Mouse (Mus musculus) ES-Bruce4 (cell line): ENCODE results near the gene Dnajb8. TPM values are rescaled to one million over a fixed set of nuclear protein-coding genes. Genes with fewer than 3 reads are reported as not detected.
A peak's percentile ranks its signal among the peaks of the same experiment; 100 is the strongest.

Source experiments
- H3K27ac ChIP-seq: 2 replicates; pipeline ENCODE4 v1.5.1; 2012; ENCODE audit warnings: low read length, inconsistent platforms; ENCODE audit not compliant: insufficient read depth
- H3K27me3 ChIP-seq: 2 replicates; pipeline ENCODE4 v1.6.1; 2012; ENCODE audit warnings: mild to moderate bottlenecking, low read length, inconsistent platforms; ENCODE audit not compliant: control insufficient read depth, poor library complexity, insufficient read depth, severe bottlenecking
- H3K36me3 ChIP-seq: 2 replicates; pipeline ENCODE4 v1.6.1; 2012; ENCODE audit warnings: inconsistent platforms, mild to moderate bottlenecking, low read length, moderate library complexity; ENCODE audit not compliant: control insufficient read depth, poor library complexity, insufficient read depth, severe bottlenecking
- H3K4me1 ChIP-seq: one replicate; pipeline ENCODE4 v1.8.1; 2011; ENCODE audit warnings: low read length; ENCODE audit not compliant: control insufficient read depth, insufficient read depth
- H3K4me3 ChIP-seq: 2 replicates; pipeline ENCODE4 v1.5.1; 2011; ENCODE audit warnings: low read depth, mild to moderate bottlenecking, low read length
- H3K9ac ChIP-seq: 2 replicates; pipeline ENCODE4 v1.6.1; 2012; ENCODE audit warnings: low read depth, mild to moderate bottlenecking, inconsistent platforms; ENCODE audit not compliant: poor library complexity, severe bottlenecking
- H3K9me3 ChIP-seq: replicated peaks from 2 replicates; pipeline ENCODE4 v1.6.1; 2012; ENCODE audit warnings: mild to moderate bottlenecking, low read length, inconsistent platforms; ENCODE audit not compliant: control insufficient read depth, poor library complexity, insufficient read depth, severe bottlenecking
- CTCF ChIP-seq: IDR thresholded peaks from one replicate; pipeline ENCODE4 v1.8.1; 2011; ENCODE audit warnings: low read depth, low read length
- EP300 ChIP-seq: IDR thresholded peaks from 2 replicates; pipeline ENCODE4 v1.6.1; 2011; ENCODE audit warnings: low read depth, low read length; ENCODE audit not compliant: insufficient read depth
- POLR2A ChIP-seq: IDR thresholded peaks from one replicate; pipeline ENCODE4 v1.8.1; 2011; ENCODE audit warnings: low read length; ENCODE audit not compliant: insufficient read depth
- polyA plus RNA-seq: library from polyadenylated mRNA; stranded (reverse); fragments of >200 nt; gene quantifications from 2 replicates; pipeline ENCODE4 v1.2.4, GENCODE M21; 2011; ENCODE audit warnings: low read depth; ENCODE audit not compliant: missing spikeins, insufficient read depth, insufficient read length

The Dnajb8 gene
- polyA plus RNA-seq, 1 experiment = not detected

- H3K9me3 ChIP-seq = no peaks in the 10 kb centered on the region
- no peak overlapping the region for H3K9ac ChIP-seq
- peaks cover 22% of the 10 kb centered on the region for H3K4me1 ChIP-seq
- no peaks in the 10 kb centered on the region for H3K36me3 ChIP-seq
- no peaks in the 10 kb centered on the region for H3K27me3 ChIP-seq
- no peak overlapping the region for H3K4me3 ChIP-seq
- TF ChIP-seq EP300 = no peak
- TF ChIP-seq POLR2A = no peak
- TF ChIP-seq CTCF = no peak
- no peak overlapping the region for H3K27ac ChIP-seq
These were observed 9.8 kb downstream of the Dnajb8 start for GRCm38 (mm10) chr6:88231821-88232220.

GRCm38 (mm10) chr6:88232221-88232620, 10.2 kb downstream of the Dnajb8 start:
- Histone ChIP-seq H3K9me3 (no peaks in the 10 kb centered on the region), H3K36me3 (no peaks in the 10 kb centered on the region), H3K27ac (no peak overlapping the region), H3K4me3 (no peak overlapping the region), H3K9ac (no peak overlapping the region), H3K4me1 (peaks cover 22% of the 10 kb centered on the region), H3K27me3 (no peaks in the 10 kb centered on the region)
- no peak for TF ChIP-seq CTCF
- 0 out of 2 replicates have a peak, but pooled peaks have one; percentile 17 for TF ChIP-seq EP300
- no peak for TF ChIP-seq POLR2A

- Histone ChIP-seq H3K36me3 (no peaks in the 10 kb centered on the region), H3K4me1 (peaks cover 22% of the 10 kb centered on the region), H3K4me3 (no peak overlapping the region), H3K9ac (no peak overlapping the region), H3K27ac (no peak overlapping the region), H3K9me3 (no peaks in the 10 kb centered on the region), H3K27me3 (no peaks in the 10 kb centered on the region)
- TF ChIP-seq EP300 = no peak
- no peak for TF ChIP-seq POLR2A
- no peak for TF ChIP-seq CTCF
These were observed 11.9 kb downstream of the Dnajb8 start for GRCm38 (mm10) chr6:88233996-88234395.

GRCm38 (mm10) chr6:88235461-88235860, 13.4 kb downstream of the Dnajb8 start:
- H3K27me3 ChIP-seq = no peaks in the 10 kb centered on the region
- H3K4me1 ChIP-seq = peaks cover 22% of the 10 kb centered on the region
- no peaks in the 10 kb centered on the region for H3K9me3 ChIP-seq
- no peak overlapping the region for H3K27ac ChIP-seq
- H3K4me3 ChIP-seq = no peak overlapping the region
- H3K9ac ChIP-seq = no peak overlapping the region
- no peak for TF ChIP-seq CTCF
- no peak for TF ChIP-seq EP300
- no peak for TF ChIP-seq POLR2A
- H3K36me3 ChIP-seq = no peaks in the 10 kb centered on the region

- no peaks in the 10 kb centered on the region for H3K27me3 ChIP-seq
- H3K4me1 ChIP-seq = peaks cover 22% of the 10 kb centered on the region
- TF ChIP-seq EP300 (peak; percentile 77; the same call in 1 of the 2 replicates), POLR2A (no peak)
- no peaks in the 10 kb centered on the region for H3K36me3 ChIP-seq
- no peak overlapping the region for H3K27ac ChIP-seq
- no peaks in the 10 kb centered on the region for H3K9me3 ChIP-seq
- H3K9ac ChIP-seq = no peak overlapping the region
- no peak overlapping the region for H3K4me3 ChIP-seq
These were observed 13.9 kb downstream of the Dnajb8 start for GRCm38 (mm10) chr6:88235983-88236382.

GRCm38 (mm10) chr6:88236513-88236912, 14.4 kb downstream of the Dnajb8 start:
- Histone ChIP-seq H3K9ac (no peak overlapping the region), H3K36me3 (no peaks in the 10 kb centered on the region), H3K27ac (no peak overlapping the region), H3K4me3 (no peak overlapping the region), H3K9me3 (no peaks in the 10 kb centered on the region), H3K27me3 (no peaks in the 10 kb centered on the region), H3K4me1 (peaks cover 22% of the 10 kb centered on the region)
- TF ChIP-seq CTCF = no peak
- no peak for TF ChIP-seq POLR2A
- no peak for TF ChIP-seq EP300
